Mouse (Mus musculus): ENCODE data around the gene Gys1.

GRCm38 (mm10) chr7:45460860-45461314 lies 26.2 kb downstream of the Gys1 start:
- TF ChIP-seq CTCF (IDR thresholded peaks at IDR 0.05; ENCODE audit: borderline replicate concordance, control insufficient read depth, extremely low read depth, insufficient read depth, low read length, poor library complexity) (no peak), POLR2A (IDR thresholded peaks at IDR 0.05; ENCODE audit: control insufficient read depth, extremely low read depth, insufficient read depth, low read length, poor library complexity) (no peak)
